Mouse (Mus musculus) myocyte (in vitro differentiated cells): ENCODE measurements at regions not wholly inside any gene's neighbourhood (a gene's known extent, or its start where the extent isn't known, plus 50 kb on each side); places are given as distances from the start of the nearest gene placed in this dataset.

Experiments used
- H3K27me3 ChIP-seq: one replicate; pipeline ENCODE4 v1.6.1; 2011; ENCODE audit not compliant: control insufficient read depth, insufficient read depth, insufficient read length
- H3K36me3 ChIP-seq: one replicate; pipeline ENCODE4 v1.6.1; 2011; ENCODE audit not compliant: control insufficient read depth, insufficient read depth
- H3K4me2 ChIP-seq: one replicate; pipeline ENCODE4 v1.6.1; 2011; ENCODE audit warnings: low read depth, control low read depth
- H3K4me3 ChIP-seq: one replicate; pipeline ENCODE4 v1.5.1; 2011; ENCODE audit warnings: mild to moderate bottlenecking, control low read depth, moderate library complexity
- H3K79me2 ChIP-seq: one replicate; pipeline ENCODE4 v1.6.1; 2011; ENCODE audit not compliant: control insufficient read depth, insufficient read depth
- H3ac ChIP-seq: one replicate; pipeline ENCODE4 v1.6.1; 2011; ENCODE audit not compliant: control insufficient read depth, insufficient read length
- CEBPB ChIP-seq: IDR thresholded peaks from 2 replicates; pipeline ENCODE4 v1.6.1; 2011; ENCODE audit warnings: mild to moderate bottlenecking, moderate library complexity; ENCODE audit not compliant: poor library complexity, insufficient read depth, severe bottlenecking
- E2F4 ChIP-seq: IDR thresholded peaks from one replicate; pipeline ENCODE4 v1.6.1; 2011; ENCODE audit warnings: mild to moderate bottlenecking, control low read depth, moderate library complexity; ENCODE audit not compliant: insufficient read depth
- MAX ChIP-seq: IDR thresholded peaks from one replicate; pipeline ENCODE4 v1.6.1; 2011; ENCODE audit warnings: low read depth, mild to moderate bottlenecking, control low read depth
- MYOD1 ChIP-seq, 3 experiments: IDR thresholded peaks; one replicate each; pipeline ENCODE4 v1.6.1; 2011; ENCODE audit warnings: control low read depth in 2 of 3, low read depth in 2 of 3, mild to moderate bottlenecking in 2 of 3, moderate library complexity in 1 of 3; ENCODE audit not compliant: insufficient read length in 2 of 3, control insufficient read depth in 1 of 3
- MYOG ChIP-seq, 3 experiments: IDR thresholded peaks; one replicate each; pipeline ENCODE4 v1.6.1; 2011; ENCODE audit warnings: control low read depth in 2 of 3, low read depth in 2 of 3, mild to moderate bottlenecking in 2 of 3; ENCODE audit not compliant: insufficient read length in 2 of 3, control insufficient read depth in 1 of 3, insufficient read depth in 1 of 3
- POLR2A ChIP-seq: IDR thresholded peaks from one replicate; pipeline ENCODE4 v1.6.1; 2011; ENCODE audit warnings: low read depth, mild to moderate bottlenecking, control low read depth, moderate library complexity; ENCODE audit not compliant: insufficient read length
- POLR2AphosphoS2 ChIP-seq: IDR thresholded peaks from one replicate; pipeline ENCODE4 v1.6.1; 2011; ENCODE audit warnings: low read depth, control low read depth; ENCODE audit not compliant: insufficient read length
- REST ChIP-seq: IDR thresholded peaks from one replicate; pipeline ENCODE4 v1.6.1; 2011; ENCODE audit warnings: mild to moderate bottlenecking, control low read depth, moderate library complexity; ENCODE audit not compliant: insufficient read depth, insufficient read length
- SRF ChIP-seq: IDR thresholded peaks from one replicate; pipeline ENCODE4 v1.6.1; 2011; ENCODE audit warnings: low read depth; ENCODE audit not compliant: control insufficient read depth, insufficient read length
- TCF12 ChIP-seq: IDR thresholded peaks from one replicate; pipeline ENCODE4 v1.6.1; 2011; ENCODE audit warnings: mild to moderate bottlenecking, control low read depth; ENCODE audit not compliant: poor library complexity, insufficient read depth, severe bottlenecking
- TCF3 ChIP-seq: IDR thresholded peaks from one replicate; pipeline ENCODE4 v1.6.1; 2011; ENCODE audit warnings: low read depth, control low read depth; ENCODE audit not compliant: insufficient read length
- USF1 ChIP-seq: IDR thresholded peaks from one replicate; pipeline ENCODE4 v1.6.1; 2011; ENCODE audit warnings: low read depth, mild to moderate bottlenecking, control low read depth, moderate library complexity

- no peak for TF ChIP-seq POLR2A
- peak; percentile 4 to 65 (median 57) for TF ChIP-seq MYOD1 (IDR thresholded peaks at IDR 0.05; ENCODE audit: control insufficient read depth in 1 of 3, insufficient read length in 2 of 3, low read depth in 2 of 3)
- TF ChIP-seq MYOG (IDR thresholded peaks at IDR 0.05; ENCODE audit: control insufficient read depth in 1 of 3, insufficient read depth in 1 of 3, insufficient read length in 2 of 3, low read depth in 2 of 3) = peak in 2 of 3 experiments; percentile 54 to 61
- TF ChIP-seq USF1 = no peak
- no peak for TF ChIP-seq TCF12
- no peak for TF ChIP-seq MAX
- no peak for TF ChIP-seq CEBPB
- TF ChIP-seq TCF3 = no peak
- no peak for TF ChIP-seq E2F4
- no peak for TF ChIP-seq REST
- TF ChIP-seq POLR2AphosphoS2 = no peak
- no peak for TF ChIP-seq SRF
- Histone ChIP-seq H3K4me2 (peak overlapping the region; percentile 28), H3K27me3 (no peaks in the 10 kb centered on the region), H3K36me3 (no peaks in the 10 kb centered on the region), H3K4me3 (no peak overlapping the region), H3ac (no peak overlapping the region), H3K79me2 (no peaks in the 10 kb centered on the region)
Measured at GRCm38 (mm10) chr2:92772623-92773022, 142.3 kb upstream of the Syt13 start.

GRCm38 (mm10) chr2:92776497-92776896 lies 138.4 kb upstream of the Syt13 start:
- Histone ChIP-seq H3K27me3 (no peaks in the 10 kb centered on the region), H3K79me2 (no peaks in the 10 kb centered on the region), H3K4me3 (no peak overlapping the region), H3ac (no peak overlapping the region), H3K4me2 (no peak overlapping the region), H3K36me3 (no peaks in the 10 kb centered on the region)
- TF ChIP-seq SRF (no peak), TCF3 (no peak)

GRCm38 (mm10) chr2:92779101-92779500 lies 135.8 kb upstream of the Syt13 start:
- H3K27me3 ChIP-seq = no peaks in the 10 kb centered on the region
- no peak overlapping the region for H3K4me2 ChIP-seq
- no peak overlapping the region for H3K4me3 ChIP-seq
- TF ChIP-seq MAX = no peak
- no peak for TF ChIP-seq MYOG (IDR thresholded peaks at IDR 0.05; ENCODE audit: control insufficient read depth in 1 of 3, insufficient read depth in 1 of 3, insufficient read length in 2 of 3, low read depth in 2 of 3)
- TF ChIP-seq USF1 = no peak
- TF ChIP-seq TCF12 = no peak
- TF ChIP-seq REST = no peak
- TF ChIP-seq TCF3 = no peak
- no peak for TF ChIP-seq MYOD1 (IDR thresholded peaks at IDR 0.05; ENCODE audit: control insufficient read depth in 1 of 3, insufficient read length in 2 of 3, low read depth in 2 of 3)
- no peak for TF ChIP-seq POLR2AphosphoS2
- TF ChIP-seq CEBPB = no peak
- no peak for TF ChIP-seq SRF
- no peak for TF ChIP-seq POLR2A
- no peak for TF ChIP-seq E2F4
- no peaks in the 10 kb centered on the region for H3K36me3 ChIP-seq
- H3ac ChIP-seq = no peak overlapping the region
- H3K79me2 ChIP-seq = no peaks in the 10 kb centered on the region

- no peaks in the 10 kb centered on the region for H3K36me3 ChIP-seq
- TF ChIP-seq MYOD1 (IDR thresholded peaks at IDR 0.05; ENCODE audit: control insufficient read depth in 1 of 3, insufficient read length in 2 of 3, low read depth in 2 of 3) (no peak), POLR2A (no peak), POLR2AphosphoS2 (no peak)
- H3K4me2 ChIP-seq = no peak overlapping the region
- H3K27me3 ChIP-seq = no peaks in the 10 kb centered on the region
- H3K4me3 ChIP-seq = no peak overlapping the region
- no peaks in the 10 kb centered on the region for H3K79me2 ChIP-seq
- H3ac ChIP-seq = no peak overlapping the region
Measured at GRCm38 (mm10) chr2:92780021-92780420, 134.9 kb upstream of the Syt13 start.

- Histone ChIP-seq H3K4me3 (no peak overlapping the region), H3ac (no peak overlapping the region), H3K79me2 (no peaks in the 10 kb centered on the region), H3K4me2 (no peak overlapping the region), H3K27me3 (no peaks in the 10 kb centered on the region), H3K36me3 (no peaks in the 10 kb centered on the region)
- TF ChIP-seq SRF (no peak), MYOG (IDR thresholded peaks at IDR 0.05; ENCODE audit: control insufficient read depth in 1 of 3, insufficient read depth in 1 of 3, insufficient read length in 2 of 3, low read depth in 2 of 3) (no peak), MYOD1 (IDR thresholded peaks at IDR 0.05; ENCODE audit: control insufficient read depth in 1 of 3, insufficient read length in 2 of 3, low read depth in 2 of 3) (no peak), CEBPB (no peak), E2F4 (no peak), USF1 (no peak), POLR2AphosphoS2 (no peak), MAX (no peak), REST (no peak), POLR2A (no peak), TCF3 (no peak), TCF12 (no peak)
Measured at GRCm38 (mm10) chr2:92781451-92781850, 133.4 kb upstream of the Syt13 start.
